Mouse (Mus musculus): Measurements from ENCODE around the gene Acsl5. TPM values are rescaled to one million over a fixed set of nuclear protein-coding genes. Genes with fewer than 3 reads are reported as not detected.

The Acsl5 gene
- polyA plus RNA-seq (2014; fragmentation: Illumina TruSeq; extraction: RNeasy Lipid Tissue Mini Kit (QIAGEN cat#74804)) = 109 TPM

GRCm38 (mm10) chr19:55251383-55252124 lies at the start of gene Acsl5:
Gene Acsl5 (plus strand): TSS chr19:55251938.

GRCm38 (mm10) chr19:55241186-55241645 lies 10.5 kb upstream of the Acsl5 start, which contains the start of gene Gucy2g:
Gene Gucy2g (minus strand): TSS chr19:55241236.

DNA sequence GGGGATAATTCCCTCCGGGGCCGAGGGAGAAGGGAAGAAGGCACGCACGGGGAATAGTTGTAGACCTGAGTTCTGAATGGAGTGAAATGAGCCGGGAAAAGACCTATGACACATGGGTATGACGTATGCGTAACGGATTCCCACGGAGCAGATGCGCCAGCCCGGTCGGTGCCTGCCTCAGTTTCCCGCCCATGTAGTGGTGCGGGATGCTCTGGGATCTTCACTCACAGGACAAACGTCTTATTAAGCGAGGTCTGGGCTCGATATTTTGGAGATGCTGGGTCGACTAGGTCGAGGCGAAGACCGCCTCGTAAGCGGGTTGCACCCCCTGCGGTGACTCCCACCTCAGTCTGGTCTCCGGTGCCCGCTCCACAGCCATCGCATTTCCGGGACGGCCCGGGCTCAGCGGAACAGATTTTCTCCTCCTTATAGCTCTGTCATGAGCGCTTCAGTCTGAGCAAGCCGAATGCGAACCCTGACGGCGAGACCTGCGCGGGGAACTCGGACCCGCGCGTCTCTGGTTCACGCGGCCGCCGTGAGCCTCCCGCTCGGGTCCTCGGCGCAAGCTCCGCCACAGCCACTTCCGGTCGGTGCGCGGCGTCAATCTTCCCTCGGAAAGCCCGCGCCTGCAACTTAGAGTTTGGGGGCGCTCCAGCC lies 63.8 kb downstream of the Acsl5 start, which contains the start of gene Zdhhc6:
Zdhhc6 (minus strand) TSS at position 581 of the 657 bp plus-strand sequence.

GRCm38 (mm10) chr19:55316109-55316714 lies 64.5 kb downstream of the Acsl5 start, which contains the start of gene Vti1a:
Gene Vti1a (plus strand): TSS chr19:55316295.

Other genes with a start within 250 kb of the Acsl5 start
- 149 TPM for gene Gpam, start 124.7 kb upstream of the Acsl5 start, polyA plus RNA-seq (2014; fragmentation: Illumina TruSeq; extraction: RNeasy Lipid Tissue Mini Kit (QIAGEN cat#74804))
- not detected for gene Tectb, start 71.2 kb upstream of the Acsl5 start, polyA plus RNA-seq (2014; fragmentation: Illumina TruSeq; extraction: RNeasy Lipid Tissue Mini Kit (QIAGEN cat#74804))
- gene Gucy2g, start 10.7 kb upstream of the Acsl5 start, polyA plus RNA-seq (2014; fragmentation: Illumina TruSeq; extraction: RNeasy Lipid Tissue Mini Kit (QIAGEN cat#74804)) = 0.23 TPM
- gene Zdhhc6, start 64.1 kb downstream of the Acsl5 start, polyA plus RNA-seq (2014; fragmentation: Illumina TruSeq; extraction: RNeasy Lipid Tissue Mini Kit (QIAGEN cat#74804)) = 81.2 TPM
- 28.3 TPM for gene Vti1a, start 64.4 kb downstream of the Acsl5 start, polyA plus RNA-seq (2014; fragmentation: Illumina TruSeq; extraction: RNeasy Lipid Tissue Mini Kit (QIAGEN cat#74804))